Mouse (Mus musculus) lung, postnatal 0 days (tissue): ENCODE results near the gene Ncmap. TPM values are rescaled to one million over a fixed set of nuclear protein-coding genes. Genes with fewer than 3 reads are reported as not detected.
"Not testable (repeated sequence)": the region's sequence is repeated elsewhere in the genome, so short reads cannot be mapped to it uniquely, and the experiment has no call there.

Experiments used
- ATAC-seq: fragments of 200-750 bp; cut with Nextera tagmentation; 2 replicates; pipeline ENCODE4 v1.8.0; 2017; ENCODE audit warnings: moderate library complexity
- DNase-seq: peaks from one replicate; pipeline ENCODE4 v3.0.0-alpha.2; 2016; ENCODE audit warnings: low spot score
- H3K27ac ChIP-seq: fragments of 300-500 bp; sonication (generic); 2 replicates; pipeline ENCODE4 v1.5.1; 2014; ENCODE audit warnings: antibody characterized with exemption, mild to moderate bottlenecking, low read length, mixed read lengths
- H3K27me3 ChIP-seq: fragments of 300-500 bp; sonication (generic); replicated peaks from 2 replicates; pipeline ENCODE4 v1.6.1; 2014; ENCODE audit warnings: low read length, mixed read lengths; ENCODE audit not compliant: insufficient read depth
- H3K36me3 ChIP-seq: fragments of 300-500 bp; sonication (generic); 2 replicates; pipeline ENCODE4 v1.6.1; 2014; ENCODE audit warnings: low read length, mixed read lengths; ENCODE audit not compliant: insufficient read depth
- H3K4me1 ChIP-seq: fragments of 300-500 bp; sonication (generic); 2 replicates; pipeline ENCODE4 v1.6.1; 2014; ENCODE audit warnings: antibody characterized with exemption, low read depth, low read length, mixed read lengths; ENCODE audit not compliant: insufficient read depth
- H3K4me2 ChIP-seq: fragments of 300-500 bp; sonication (generic); replicated peaks from 2 replicates; pipeline ENCODE4 v1.6.1; 2014; ENCODE audit warnings: low read depth, mild to moderate bottlenecking, low read length, moderate library complexity, mixed read lengths
- H3K4me3 ChIP-seq: fragments of 300-500 bp; sonication (generic); 2 replicates; pipeline ENCODE4 v1.5.1; 2014; ENCODE audit warnings: low read depth, low read length
- H3K9ac ChIP-seq: fragments of 300-500 bp; sonication (generic); replicated peaks from 2 replicates; pipeline ENCODE4 v1.6.1; 2014; ENCODE audit warnings: low read depth, mild to moderate bottlenecking
- H3K9me3 ChIP-seq: fragments of 300-500 bp; sonication (generic); 2 replicates; pipeline ENCODE4 v1.6.1; 2016; ENCODE audit warnings: low read length, mixed read lengths
- CTCF ChIP-seq: IDR thresholded peaks from 2 replicates; pipeline ENCODE4 v1.5.1; 2016; ENCODE audit warnings: antibody characterized with exemption, mild to moderate bottlenecking
- EP300 ChIP-seq: IDR thresholded peaks from 2 replicates; pipeline ENCODE4 v1.6.1; 2016; ENCODE audit warnings: antibody characterized with exemption, mild to moderate bottlenecking, control low read depth
- WGBS: fragments of 180-500 bp; shearing (Covaris S2); extraction: QIAGEN DNeasy Blood & Tissue Kit; methylation state at CpG from one replicate; pipeline ENCODE4 v1.1.7; 2014; 5-methylcytosine and 5-hydroxymethylcytosine counted together
- polyA plus RNA-seq: library from polyadenylated mRNA; unstranded; fragments of >200 nt; fragmentation: Nextera tagmentation; extraction: Ambion mirVana; gene quantifications from 2 replicates; pipeline ENCODE4 v1.2.1, GENCODE M21; 2015

Gene Ncmap
- polyA plus RNA-seq, 1 experiment from 2014 or later: 1.5 TPM

DNA sequence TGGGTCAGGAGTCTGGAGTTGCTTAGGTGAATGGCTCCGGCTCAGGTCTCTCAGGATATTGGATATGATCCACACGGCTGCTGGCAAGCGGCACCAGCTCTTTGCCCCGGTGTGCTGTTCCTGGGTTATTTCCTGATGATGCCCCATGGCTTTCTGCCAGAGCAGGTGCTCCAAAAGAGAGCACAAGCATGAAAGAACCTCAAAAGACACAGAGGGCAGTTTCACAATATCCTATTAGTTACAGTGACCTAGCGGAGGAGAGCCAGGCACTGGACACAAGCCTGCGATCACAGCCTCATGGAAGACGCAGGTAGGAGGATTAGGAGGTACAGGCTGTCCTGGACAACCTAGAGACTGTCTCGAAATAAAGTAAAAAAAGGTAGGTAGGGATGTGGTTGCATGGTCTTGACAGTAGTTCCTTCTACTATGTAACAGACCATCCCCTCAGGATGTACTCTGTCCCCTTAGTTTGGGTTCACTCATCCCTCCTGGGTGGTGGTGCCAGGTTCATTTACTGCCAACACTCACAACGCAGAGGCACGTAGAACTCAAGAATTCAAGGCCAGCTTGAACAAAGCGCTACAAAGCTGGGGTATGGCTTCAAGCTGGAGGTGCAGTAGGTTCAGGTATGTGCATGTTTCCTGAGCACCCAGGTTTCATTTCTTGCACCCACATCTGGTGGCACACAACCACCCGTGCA is 40.7 kb downstream of the Ncmap start:
- Histone ChIP-seq H3K27me3 (no peaks in the 10 kb centered on the region), H3K9me3 (no peaks in the 10 kb centered on the region), H3K27ac (no peak overlapping the region), H3K9ac (no peak overlapping the region), H3K4me2 (no peak overlapping the region), H3K36me3 (no peaks in the 10 kb centered on the region), H3K4me3 (no peak overlapping the region), H3K4me1 (peaks cover 5% of the 10 kb centered on the region; the same call in 1 of the 2 replicates)
- 67% methylated on average over 12 of the region's 12 CpGs for WGBS
- DNase-seq (peak; percentile 58), ATAC-seq (no peak)
- TF ChIP-seq EP300 (no peak), CTCF (no peak)

DNA sequence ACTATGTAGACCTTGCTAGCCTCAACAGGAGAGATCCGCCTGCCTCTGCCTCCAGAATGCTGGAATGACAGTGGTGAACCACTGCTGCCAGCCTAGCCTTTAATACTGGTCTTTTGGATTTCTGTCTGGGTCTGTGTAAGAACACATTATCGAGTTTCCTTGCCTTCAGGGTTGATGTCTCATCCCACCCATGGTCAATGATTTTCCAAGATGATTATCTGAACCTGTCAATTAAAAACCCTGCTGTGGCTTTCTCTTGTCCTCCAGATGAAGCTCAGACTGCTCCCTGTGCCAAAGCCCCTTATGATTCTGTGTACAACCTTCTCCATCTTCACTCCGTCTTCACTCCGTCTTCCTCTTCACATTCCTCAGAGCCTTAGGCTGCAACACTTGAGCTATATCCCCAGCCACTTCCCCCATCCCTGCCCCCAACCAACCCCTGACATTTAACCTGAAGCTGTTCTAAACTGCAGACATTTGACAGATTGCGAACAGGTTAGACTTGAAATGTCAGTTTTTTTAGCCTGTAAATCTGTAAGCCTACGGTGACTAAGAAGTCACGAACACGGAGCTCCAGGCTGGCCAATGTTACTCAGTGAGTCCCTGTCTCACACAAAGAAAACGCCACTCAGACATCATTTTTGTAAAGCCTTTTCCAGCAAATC is 42.0 kb downstream of the Ncmap start:
- WGBS: 47% methylated on average over 9 of the region's 9 CpGs
- peaks cover 13% of the 10 kb centered on the region; the same call in 1 of the 2 replicates for H3K4me1 ChIP-seq
- ATAC-seq (no peak), DNase-seq (peak; percentile 71)
- no peak overlapping the region for H3K4me2 ChIP-seq
- TF ChIP-seq CTCF (no peak), EP300 (peak; percentile 54)
- no peak overlapping the region for H3K4me3 ChIP-seq
- H3K9me3 ChIP-seq: no peaks in the 10 kb centered on the region
- H3K27me3 ChIP-seq: no peaks in the 10 kb centered on the region
- no peak overlapping the region for H3K9ac ChIP-seq
- H3K36me3 ChIP-seq: no peaks in the 10 kb centered on the region
- 0 out of 2 replicates have a peak overlapping the region, but pooled peaks have one; percentile 27 for H3K27ac ChIP-seq

DNA sequence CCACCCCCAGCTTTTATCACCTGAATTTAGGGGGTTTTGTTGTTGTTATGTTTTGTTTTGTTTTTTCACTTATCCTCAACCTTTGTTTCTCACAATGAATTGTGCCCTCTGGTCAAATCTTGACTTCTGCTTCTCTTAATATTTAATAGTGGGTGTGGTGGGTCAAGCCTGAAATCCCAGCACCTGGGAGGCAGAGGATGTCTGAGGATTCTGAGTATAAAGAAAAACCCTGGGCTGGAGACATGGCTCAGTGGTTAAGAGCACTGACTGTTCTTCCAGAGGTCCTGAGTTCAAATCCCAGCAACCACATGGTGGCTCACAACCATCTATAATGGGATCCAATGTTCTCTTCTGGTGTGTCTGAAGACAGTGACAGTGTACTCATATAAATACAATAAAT is 43.3 kb downstream of the Ncmap start:
- Histone ChIP-seq H3K4me1 (peaks cover 13% of the 10 kb centered on the region; the same call in 1 of the 2 replicates), H3K27ac (peak overlapping the region; percentile 95)
- not testable (repeated sequence) for H3K9ac ChIP-seq, H3K9me3 ChIP-seq, H3K36me3 ChIP-seq, H3K27me3 ChIP-seq, H3K4me2 ChIP-seq, H3K4me3 ChIP-seq, ATAC-seq, DNase-seq

DNA sequence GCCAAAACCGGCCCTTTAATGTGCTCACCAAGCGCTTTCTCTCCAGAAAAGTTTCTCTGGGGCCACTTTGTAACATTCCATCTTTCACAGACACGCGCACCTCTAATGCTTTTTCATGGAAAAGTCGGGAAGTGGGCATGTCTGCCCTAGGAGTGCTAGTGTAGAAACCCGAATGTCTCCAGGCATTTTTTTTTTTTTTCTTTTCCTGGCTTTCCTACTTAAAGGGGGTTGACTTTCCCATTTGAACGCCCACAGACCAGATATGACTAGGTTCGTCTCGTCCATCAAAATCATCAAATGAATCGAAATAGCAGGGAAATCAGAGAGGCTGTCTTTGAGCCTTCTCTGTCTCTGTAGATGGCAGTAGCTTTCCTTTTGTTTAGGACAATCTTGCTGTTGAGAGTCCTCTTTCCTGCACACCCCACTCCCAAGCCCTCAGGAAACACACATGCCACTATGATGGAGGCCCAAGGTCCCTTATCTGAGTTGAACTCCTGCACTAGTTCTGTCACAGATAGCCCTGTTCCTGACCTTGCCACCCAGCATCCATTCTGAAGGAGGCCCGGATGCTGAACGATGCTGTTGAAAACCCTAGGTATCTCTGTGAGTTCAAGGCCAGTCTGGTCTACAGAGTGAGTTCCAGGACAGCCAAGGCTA is 44.1 kb downstream of the Ncmap start:
- ATAC-seq (no peak), DNase-seq (peak; percentile 37)
- Histone ChIP-seq H3K27me3 (no peaks in the 10 kb centered on the region), H3K27ac (peak overlapping the region; percentile 95), H3K36me3 (no peaks in the 10 kb centered on the region), H3K4me2 (peak overlapping the region; percentile 64), H3K9me3 (no peaks in the 10 kb centered on the region), H3K4me3 (peak overlapping the region; percentile 96), H3K4me1 (peaks cover 13% of the 10 kb centered on the region; the same call in 1 of the 2 replicates), H3K9ac (peak overlapping the region; percentile 44)
- 5% methylated on average over 12 of the region's 12 CpGs for WGBS
- TF ChIP-seq EP300 (peak; percentile 7; the same call in 1 of the 2 replicates), CTCF (no peak)

DNA sequence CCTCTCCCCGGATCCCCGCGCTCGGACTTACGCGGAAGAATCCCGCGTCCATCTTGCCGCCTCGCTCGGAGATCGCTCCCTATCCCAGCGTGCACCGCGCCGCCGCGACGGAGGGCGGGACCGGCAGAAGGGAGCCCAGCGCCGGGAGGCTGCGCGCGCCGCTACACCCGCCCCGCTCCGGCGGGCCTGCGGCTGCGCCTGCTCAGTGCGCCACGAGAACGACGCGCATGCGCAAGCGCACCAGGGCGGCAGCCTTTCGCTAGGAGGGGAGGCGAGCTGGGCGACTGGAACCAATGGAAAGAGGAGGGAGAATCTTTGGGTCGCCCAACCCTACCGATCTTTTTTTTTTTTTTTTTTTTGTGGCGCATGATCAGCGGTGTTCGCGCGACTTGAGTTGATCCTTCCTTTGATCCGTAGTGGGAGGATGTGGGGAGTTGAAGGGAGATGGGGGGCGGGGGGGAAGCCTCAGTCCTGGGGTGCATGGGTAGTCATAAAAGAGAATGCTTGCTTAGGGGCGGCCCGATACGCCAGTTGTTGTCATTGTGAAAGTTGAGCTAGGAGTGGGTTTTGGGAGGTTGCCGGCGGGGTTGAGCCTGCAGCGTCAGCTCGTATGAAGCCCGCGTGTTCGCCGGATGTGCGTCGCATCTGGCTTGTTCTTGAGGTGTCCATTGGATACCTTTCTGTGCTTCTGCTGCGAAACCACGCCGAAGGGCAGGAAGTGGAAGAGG is 44.8 kb downstream of the Ncmap start, which contains the start of gene Srrm1:
Gene Srrm1, minus strand, starts transcription at position 256 of the 728 bp plus-strand sequence.
- Histone ChIP-seq H3K9ac (peak within 1 kb of the TSS; percentile 99), H3K36me3 (no peaks in the 10 kb centered on the region), H3K9me3 (no peaks in the 10 kb centered on the region), H3K4me1 (peaks cover 13% of the 10 kb centered on the region; the same call in 1 of the 2 replicates), H3K27me3 (no peaks in the 10 kb centered on the region), H3K4me3 (peak within 1 kb of the TSS; percentile 96), H3K27ac (peak within 1 kb of the TSS; percentile 95), H3K4me2 (peak within 1 kb of the TSS; percentile 64)
- TF ChIP-seq CTCF: no peak
- TF ChIP-seq EP300: peak; percentile 53
- peak; percentile 94 for ATAC-seq
- peak; percentile 99 for DNase-seq
- whole genome bisulfite sequencing: 0% methylated on average over 65 of the region's 69 CpGs
